Mouse (Mus musculus): ENCODE results near the gene Arid2. TPM values are rescaled to one million over a fixed set of nuclear protein-coding genes. Genes with fewer than 3 reads are reported as not detected.

The Arid2 gene
- polyA plus RNA-seq, 1 experiment = 29.6 TPM

GRCm38 (mm10) chr15:96270272-96270880, 16.9 kb upstream of the Arid2 start:
- Histone ChIP-seq H3K27ac (ENCODE audit: insufficient read depth, low read length) (no peak overlapping the region), H3K4me3 (ENCODE audit: insufficient read depth, low read length) (no peak overlapping the region), H3K4me1 (ENCODE audit: control insufficient read depth, insufficient read depth, low read length) (no peaks in the 10 kb centered on the region)
- no peak for TF ChIP-seq POLR2A (IDR thresholded peaks at IDR 0.05; ENCODE audit: low read depth, low read length)

- Histone ChIP-seq H3K27ac (ENCODE audit: insufficient read depth, low read length) (no peak overlapping the region), H3K4me1 (ENCODE audit: control insufficient read depth, insufficient read depth, low read length) (no peaks in the 10 kb centered on the region), H3K4me3 (ENCODE audit: insufficient read depth, low read length) (no peak overlapping the region)
- no peak for TF ChIP-seq CTCF (IDR thresholded peaks at IDR 0.05; ENCODE audit: borderline replicate concordance, insufficient read depth, low read length)
- TF ChIP-seq POLR2A (IDR thresholded peaks at IDR 0.05; ENCODE audit: low read depth, low read length) = no peak
Observed at GRCm38 (mm10) chr15:96272356-96272755, 15.0 kb upstream of the Arid2 start.

GRCm38 (mm10) chr15:96274341-96274740, 13.0 kb upstream of the Arid2 start:
- TF ChIP-seq CTCF (IDR thresholded peaks at IDR 0.05; ENCODE audit: borderline replicate concordance, insufficient read depth, low read length) (no peak), POLR2A (IDR thresholded peaks at IDR 0.05; ENCODE audit: low read depth, low read length) (no peak)
- Histone ChIP-seq H3K4me1 (ENCODE audit: control insufficient read depth, insufficient read depth, low read length) (no peaks in the 10 kb centered on the region), H3K4me3 (ENCODE audit: insufficient read depth, low read length) (no peak overlapping the region), H3K27ac (ENCODE audit: insufficient read depth, low read length) (no peak overlapping the region)

- no peak overlapping the region for H3K4me3 ChIP-seq (ENCODE audit: insufficient read depth, low read length)
- no peak overlapping the region for H3K27ac ChIP-seq (ENCODE audit: insufficient read depth, low read length)
- TF ChIP-seq POLR2A (IDR thresholded peaks at IDR 0.05; ENCODE audit: low read depth, low read length) = no peak
- TF ChIP-seq CTCF (IDR thresholded peaks at IDR 0.05; ENCODE audit: borderline replicate concordance, insufficient read depth, low read length) = no peak
- H3K4me1 ChIP-seq (ENCODE audit: control insufficient read depth, insufficient read depth, low read length) = no peaks in the 10 kb centered on the region
Observed at GRCm38 (mm10) chr15:96275198-96275597, 12.1 kb upstream of the Arid2 start.

GRCm38 (mm10) chr15:96275810-96276493, 11.4 kb upstream of the Arid2 start:
- no peak for TF ChIP-seq POLR2A (IDR thresholded peaks at IDR 0.05; ENCODE audit: low read depth, low read length)
- no peak for TF ChIP-seq CTCF (IDR thresholded peaks at IDR 0.05; ENCODE audit: borderline replicate concordance, insufficient read depth, low read length)
- Histone ChIP-seq H3K4me1 (ENCODE audit: control insufficient read depth, insufficient read depth, low read length) (no peaks in the 10 kb centered on the region), H3K4me3 (ENCODE audit: insufficient read depth, low read length) (no peak overlapping the region), H3K27ac (ENCODE audit: insufficient read depth, low read length) (no peak overlapping the region)

- TF ChIP-seq CTCF (IDR thresholded peaks at IDR 0.05; ENCODE audit: borderline replicate concordance, insufficient read depth, low read length) = no peak
- no peak for TF ChIP-seq POLR2A (IDR thresholded peaks at IDR 0.05; ENCODE audit: low read depth, low read length)
- no peaks in the 10 kb centered on the region; the same call in 1 of the 2 replicates for H3K4me1 ChIP-seq (ENCODE audit: control insufficient read depth, insufficient read depth, low read length)
- no peak overlapping the region for H3K27ac ChIP-seq (ENCODE audit: insufficient read depth, low read length)
- H3K4me3 ChIP-seq (ENCODE audit: insufficient read depth, low read length) = no peak overlapping the region
Observed at GRCm38 (mm10) chr15:96277061-96277460, 10.3 kb upstream of the Arid2 start.

- TF ChIP-seq POLR2A (IDR thresholded peaks at IDR 0.05; ENCODE audit: low read depth, low read length) (no peak), CTCF (IDR thresholded peaks at IDR 0.05; ENCODE audit: borderline replicate concordance, insufficient read depth, low read length) (no peak)
- Histone ChIP-seq H3K4me3 (ENCODE audit: insufficient read depth, low read length) (no peak overlapping the region), H3K4me1 (ENCODE audit: control insufficient read depth, insufficient read depth, low read length) (peaks cover 4% of the 10 kb centered on the region), H3K27ac (ENCODE audit: insufficient read depth, low read length) (no peak overlapping the region)
Observed at GRCm38 (mm10) chr15:96281236-96281635, 6.1 kb upstream of the Arid2 start.

GRCm38 (mm10) chr15:96283141-96283540, 4.2 kb upstream of the Arid2 start:
- Histone ChIP-seq H3K4me3 (ENCODE audit: insufficient read depth, low read length) (peak overlapping the region; percentile 5; the same call in 1 of the 2 replicates), H3K27ac (ENCODE audit: insufficient read depth, low read length) (no peak overlapping the region)

GRCm38 (mm10) chr15:96283920-96284431, 3.3 kb upstream of the Arid2 start:
- Histone ChIP-seq H3K4me1 (ENCODE audit: control insufficient read depth, insufficient read depth, low read length) (peaks cover 4% of the 10 kb centered on the region), H3K4me3 (ENCODE audit: insufficient read depth, low read length) (peak overlapping the region; percentile 71), H3K27ac (ENCODE audit: insufficient read depth, low read length) (peak overlapping the region; percentile 30; the same call in 1 of the 2 replicates)
- TF ChIP-seq CTCF (IDR thresholded peaks at IDR 0.05; ENCODE audit: borderline replicate concordance, insufficient read depth, low read length) (no peak), POLR2A (IDR thresholded peaks at IDR 0.05; ENCODE audit: low read depth, low read length) (peak; percentile 50)

More at GRCm38 (mm10) chr15:96283141-96283540, 4.2 kb upstream of the Arid2 start:
- TF ChIP-seq CTCF (IDR thresholded peaks at IDR 0.05; ENCODE audit: borderline replicate concordance, insufficient read depth, low read length) (no peak), POLR2A (IDR thresholded peaks at IDR 0.05; ENCODE audit: low read depth, low read length) (no peak)
- peaks cover 4% of the 10 kb centered on the region for H3K4me1 ChIP-seq (ENCODE audit: control insufficient read depth, insufficient read depth, low read length)

GRCm38 (mm10) chr15:96284711-96285322, 2.5 kb upstream of the Arid2 start:
- Histone ChIP-seq H3K27ac (ENCODE audit: insufficient read depth, low read length) (peak overlapping the region; percentile 96), H3K4me3 (ENCODE audit: insufficient read depth, low read length) (peak overlapping the region; percentile 71), H3K4me1 (ENCODE audit: control insufficient read depth, insufficient read depth, low read length) (peaks cover 4% of the 10 kb centered on the region)
- peak; percentile 56 for TF ChIP-seq POLR2A (IDR thresholded peaks at IDR 0.05; ENCODE audit: low read depth, low read length)
- TF ChIP-seq CTCF (IDR thresholded peaks at IDR 0.05; ENCODE audit: borderline replicate concordance, insufficient read depth, low read length) = no peak
